Mouse (Mus musculus) hematopoietic stem cell, adult 5-6 weeks (primary cell): Measurements from ENCODE around the gene Olfr974. TPM values are rescaled to one million over a fixed set of nuclear protein-coding genes. Genes with fewer than 3 reads are reported as not detected.
"Not testable (repeated sequence)": the region's sequence is repeated elsewhere in the genome, so short reads cannot be mapped to it uniquely, and the experiment has no call there.

Experiments used
- ATAC-seq, 2 experiments: fragments of 125-278 bp in 1 of 2; replicated peaks in 1 of 2; 2 replicates each; pipeline ENCODE4 v1.8.0; 2016 to 2017; ENCODE audit warnings: inconsistent platforms in 2 of 2, mild to moderate bottlenecking in 2 of 2, moderate number of reproducible peaks in 2 of 2, low read depth in 1 of 2, moderate TSS enrichment in 1 of 2; ENCODE audit not compliant: low FRiP score in 2 of 2, poor library complexity in 2 of 2, severe bottlenecking in 2 of 2, insufficient read depth in 1 of 2, low TSS enrichment in 1 of 2
- total RNA-seq: library from RNA; stranded (forward); fragments of 172-1452, 232-1000 nt; gene quantifications from 2 replicates; pipeline ENCODE4 v1.2.3, GENCODE M21; 2017

Olfr974 gene
- not detected in 2 replicates for total RNA-seq

DNA sequence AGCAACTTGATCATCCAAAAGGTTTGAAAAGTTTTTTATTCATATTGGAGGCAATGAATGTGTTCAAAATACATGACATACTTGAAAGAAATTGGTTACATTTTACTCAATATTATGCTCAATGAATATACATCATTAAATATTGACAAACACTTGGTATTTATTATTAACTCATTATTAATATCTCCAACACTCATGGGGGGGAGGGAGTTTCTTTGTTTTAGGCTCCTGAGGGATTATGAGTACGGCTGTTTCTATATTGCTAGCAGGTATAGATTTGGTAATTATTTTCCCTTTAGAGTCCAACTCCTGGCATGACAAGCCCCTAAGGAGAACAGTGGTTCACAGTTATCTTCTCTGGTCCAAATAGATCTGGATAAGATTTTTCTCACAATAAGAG lies at the start of gene Olfr974:
Gene Olfr974 (plus strand): TSS at position 301 of the 400 bp plus-strand sequence.
- ATAC-seq = no peak

DNA sequence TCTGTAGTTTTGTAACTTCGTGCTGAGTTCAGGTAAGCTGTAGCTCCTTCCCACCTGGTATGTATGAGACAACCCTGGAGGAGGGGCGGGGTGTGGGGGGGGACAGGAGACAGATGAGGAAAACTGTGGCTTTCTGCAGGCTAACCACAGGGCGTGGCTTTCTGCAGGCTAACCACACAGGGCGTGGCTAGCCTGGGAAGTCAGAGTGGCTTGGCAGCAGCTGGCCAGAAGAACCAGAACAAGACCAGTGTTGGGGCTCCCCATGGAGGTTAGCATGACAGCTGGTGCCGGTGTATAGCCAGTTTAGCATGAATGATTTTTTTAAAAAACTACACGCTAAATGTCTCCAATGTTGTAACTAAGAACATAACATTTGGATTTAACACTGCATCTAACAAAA lies 32.2 kb upstream of the Olfr974 start:
- ATAC-seq = peak; percentile 90 to 92

DNA sequence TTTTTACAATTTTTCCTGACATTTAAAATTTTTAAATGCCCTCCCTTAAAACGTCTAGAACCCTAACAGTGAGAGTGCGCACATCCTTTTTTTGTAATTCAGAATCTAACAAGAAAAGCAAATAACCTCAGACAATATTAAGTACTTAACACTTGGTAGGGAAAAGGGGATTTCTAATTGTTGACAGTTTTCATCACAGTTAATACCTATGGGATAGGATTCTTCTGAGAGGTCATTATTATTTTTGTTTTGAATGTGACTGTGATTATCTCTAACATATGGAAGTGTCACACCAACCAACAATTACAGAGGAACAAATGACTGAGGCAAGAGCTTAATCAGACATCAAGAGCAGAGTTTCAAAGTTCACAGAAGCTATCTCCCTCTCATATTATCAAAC lies 30.3 kb upstream of the Olfr974 start, which contains the start of gene Olfr229:
Gene Olfr229 (plus strand): TSS at position 301 of the 400 bp plus-strand sequence.
- no peak for ATAC-seq

DNA sequence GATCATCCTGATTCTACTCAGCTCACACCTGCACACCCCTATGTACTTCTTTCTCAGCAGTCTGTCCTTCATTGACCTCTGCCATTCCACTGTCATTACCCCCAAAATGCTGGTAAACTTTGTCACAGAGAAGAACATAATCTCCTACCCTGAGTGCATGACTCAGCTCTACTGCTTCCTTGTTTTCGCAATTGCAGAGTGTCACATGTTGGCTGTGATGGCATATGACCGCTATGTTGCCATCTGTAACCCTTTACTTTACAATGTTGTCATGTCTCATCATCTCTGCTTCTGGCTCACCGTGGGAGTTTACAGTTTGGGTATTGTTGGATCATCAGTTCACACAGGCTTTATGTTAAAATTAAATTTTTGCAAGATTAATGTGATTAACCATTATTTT lies 27.4 kb upstream of the Olfr974 start:
- ATAC-seq = peak; percentile 55 to 77; a peak in 3 of 4 replicates

DNA sequence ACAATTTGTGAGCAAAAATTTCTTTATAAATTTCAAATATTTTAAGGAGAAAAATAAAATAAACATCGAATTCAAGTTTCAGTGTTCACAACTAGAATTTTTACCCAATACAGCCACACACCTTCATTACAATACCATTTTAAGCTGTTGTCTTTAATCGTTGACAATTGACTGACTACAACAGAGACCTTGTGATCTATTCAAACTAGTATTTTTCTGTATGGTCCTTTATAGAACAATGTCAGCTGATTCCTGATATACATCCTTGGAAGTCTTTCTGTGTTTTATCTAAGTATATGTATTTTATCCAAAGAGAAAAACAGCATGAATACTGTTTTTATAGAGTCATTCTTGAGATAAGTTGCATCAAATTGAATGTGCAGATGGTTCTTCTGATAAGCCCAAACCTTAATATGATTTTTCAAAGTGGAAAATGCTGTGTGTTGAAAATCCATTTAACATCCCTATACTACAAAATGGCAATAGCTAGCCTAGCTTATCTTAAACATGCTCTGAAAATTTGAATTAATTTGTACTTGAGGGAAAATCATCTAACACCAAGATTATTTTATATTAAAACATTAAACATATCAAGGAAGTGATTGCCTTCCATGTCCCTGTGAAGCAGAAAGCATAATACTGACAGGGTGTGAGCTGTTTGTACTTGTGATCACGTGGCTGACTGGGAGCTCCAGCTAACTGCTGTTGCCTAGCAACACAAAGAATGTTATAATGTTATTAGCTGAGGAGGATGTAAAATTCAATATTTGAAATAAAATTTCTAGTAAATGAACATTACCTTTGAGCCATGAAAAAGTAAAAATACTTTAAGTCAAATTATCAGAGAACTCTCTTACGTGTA lies 9.1 kb upstream of the Olfr974 start:
- ATAC-seq = not testable (repeated sequence)

DNA sequence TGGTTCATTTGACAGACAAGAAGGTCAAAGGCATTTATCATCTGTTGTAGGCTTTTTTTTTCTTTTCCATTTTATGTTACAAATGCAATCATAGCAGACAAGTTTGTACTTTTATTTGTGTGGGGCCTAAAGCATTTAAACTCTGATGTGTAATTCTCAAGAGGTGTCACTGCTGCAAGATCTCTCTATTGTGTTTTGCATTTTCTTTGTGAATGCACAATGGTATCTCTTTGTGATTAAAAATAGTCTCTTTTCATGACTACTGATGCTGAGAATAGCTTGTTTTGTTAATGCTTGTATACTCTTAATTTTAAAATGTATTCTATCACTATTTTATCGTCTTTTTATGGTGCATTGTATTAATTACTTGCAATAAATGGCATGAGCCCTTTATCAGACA lies 8.5 kb upstream of the Olfr974 start:
- not testable (repeated sequence) for ATAC-seq

DNA sequence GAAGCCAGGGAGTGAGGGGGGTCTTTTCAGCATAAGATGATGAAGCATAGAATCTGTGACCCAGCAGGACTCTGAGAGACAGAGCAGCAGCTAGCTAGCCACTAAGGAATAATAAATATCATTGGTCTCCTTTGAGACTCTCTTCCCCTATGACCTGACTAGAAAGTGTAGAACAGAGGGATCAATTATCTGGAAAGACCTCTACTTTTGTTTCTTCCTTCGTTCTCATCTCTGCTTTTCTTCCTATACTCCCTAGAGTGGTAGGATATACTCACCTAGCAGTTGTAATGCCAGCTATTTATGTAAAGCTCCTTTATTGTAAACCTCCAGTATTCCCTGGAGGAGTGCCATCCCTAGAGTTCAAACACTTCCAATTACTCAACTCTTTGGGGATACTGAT lies 14.6 kb downstream of the Olfr974 start, which contains the start of gene Olfr975:
Gene Olfr975 (minus strand): TSS at position 101 of the 400 bp plus-strand sequence.
- no peak for ATAC-seq

DNA sequence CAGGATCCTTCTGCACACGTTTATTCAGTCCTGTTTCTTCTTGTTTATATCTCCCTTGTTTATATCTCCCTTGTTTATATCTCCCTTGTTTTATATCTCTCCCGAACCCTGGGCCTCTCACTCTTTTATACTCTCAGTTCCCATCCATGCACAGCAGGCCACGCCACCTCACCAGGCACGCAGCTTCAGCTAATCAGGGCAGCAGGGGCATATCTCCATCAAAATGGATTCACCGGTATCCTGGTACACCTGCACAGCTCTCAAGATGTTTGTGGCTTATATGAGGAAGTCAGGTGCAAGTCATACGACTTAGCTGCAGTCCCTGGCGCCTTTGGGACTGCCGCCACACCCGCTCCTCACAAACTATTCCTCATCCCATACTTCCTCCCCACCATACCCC lies 23.7 kb downstream of the Olfr974 start, which contains the start of gene Olfr976:
Gene Olfr976 (minus strand): TSS at position 101 of the 400 bp plus-strand sequence.
- ATAC-seq = not testable (repeated sequence)

DNA sequence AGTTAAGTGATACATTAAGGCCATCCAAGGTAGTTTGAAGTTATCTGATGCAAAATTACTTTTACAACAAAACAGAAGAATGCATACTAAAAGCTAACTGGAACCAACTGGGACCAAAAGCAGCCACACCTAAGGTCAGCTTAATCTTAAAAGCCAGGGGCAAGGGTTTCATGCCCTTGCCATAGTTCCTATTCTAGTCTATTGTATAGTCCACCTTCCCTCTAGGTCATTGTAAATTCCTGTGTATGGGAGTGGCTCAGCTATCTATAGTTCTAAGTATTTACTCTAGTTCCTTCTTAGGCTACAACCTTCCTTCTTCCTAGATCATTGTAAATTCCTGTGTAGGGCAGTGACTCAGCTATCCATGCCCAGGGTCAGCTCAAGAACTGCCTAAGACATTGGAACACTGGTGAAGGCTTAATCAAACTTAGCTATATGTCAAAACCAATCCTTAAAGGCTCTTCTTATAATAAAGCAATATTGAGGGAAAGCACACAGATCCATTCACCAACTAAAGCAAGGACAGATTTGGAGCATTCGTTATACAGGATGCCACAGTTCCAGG lies 39.4 kb downstream of the Olfr974 start:
- ATAC-seq = not testable (repeated sequence)

DNA sequence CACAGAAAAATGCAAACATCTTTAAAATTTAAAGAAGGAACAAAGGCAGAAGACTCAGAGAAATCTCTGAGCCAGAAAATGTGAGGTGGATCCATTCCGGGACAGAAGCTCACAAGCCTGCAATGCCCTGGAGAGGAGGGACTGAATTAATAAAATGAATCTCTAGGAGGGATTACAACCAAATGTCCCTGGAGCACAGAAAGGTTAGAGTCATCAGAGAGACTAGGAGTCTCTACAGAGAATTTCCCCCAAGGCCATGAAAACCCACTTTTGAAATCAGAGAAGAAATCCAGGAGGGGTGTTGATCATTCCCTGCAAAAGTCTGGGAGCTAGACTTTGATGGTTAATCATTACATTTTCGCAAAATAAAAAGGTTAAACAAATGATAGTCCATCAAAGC lies 54.5 kb downstream of the Olfr974 start, which contains the start of gene Olfr978:
Gene Olfr978 (plus strand): TSS at position 301 of the 400 bp plus-strand sequence.
- ATAC-seq = no peak

Other genes starting within 250 kb of the Olfr974 start
- gene Olfr149, start 230.4 kb upstream of the Olfr974 start, total RNA-seq = not detected in 2 replicates
- gene Olfr965, start 226.1 kb upstream of the Olfr974 start, total RNA-seq = not detected in 2 replicates
- not detected in 2 replicates for gene Olfr150, start 206.5 kb upstream of the Olfr974 start, total RNA-seq
- not detected in 2 replicates for gene Olfr967, start 191.3 kb upstream of the Olfr974 start, total RNA-seq
- gene Olfr968, start 154.2 kb upstream of the Olfr974 start, total RNA-seq = not detected in 2 replicates
- gene Olfr969, start 146.6 kb upstream of the Olfr974 start, total RNA-seq = not detected in 2 replicates
- gene Olfr970, start 128.6 kb upstream of the Olfr974 start, total RNA-seq = not detected in 2 replicates
- gene Olfr971, start 100.6 kb upstream of the Olfr974 start, total RNA-seq = not detected in 2 replicates
- not detected in 2 replicates for gene Olfr972, start 71.1 kb upstream of the Olfr974 start, total RNA-seq
- gene Olfr229, start 30.2 kb upstream of the Olfr974 start, total RNA-seq = not detected in 2 replicates
- gene Olfr975, start 14.5 kb downstream of the Olfr974 start, total RNA-seq = not detected in 2 replicates
- gene Olfr976, start 23.6 kb downstream of the Olfr974 start, total RNA-seq = not detected in 2 replicates
- not detected in 2 replicates for gene Olfr978, start 54.6 kb downstream of the Olfr974 start, total RNA-seq
- not detected in 2 replicates for gene Olfr979, start 66.0 kb downstream of the Olfr974 start, total RNA-seq
- not detected in 2 replicates for gene Olfr980, start 72.1 kb downstream of the Olfr974 start, total RNA-seq
- not detected in 2 replicates for gene Olfr981, start 84.0 kb downstream of the Olfr974 start, total RNA-seq
- not detected in 2 replicates for gene Olfr982, start 136.3 kb downstream of the Olfr974 start, total RNA-seq
- gene Olfr983, start 156.1 kb downstream of the Olfr974 start, total RNA-seq = not detected in 2 replicates
- gene Olfr984, start 176.7 kb downstream of the Olfr974 start, total RNA-seq = not detected in 2 replicates
- gene Olfr985, start 192.7 kb downstream of the Olfr974 start, total RNA-seq = not detected in 2 replicates
- not detected in 2 replicates for gene Tmem225, start 210.6 kb downstream of the Olfr974 start, total RNA-seq
- gene Olfr986, start 243.4 kb downstream of the Olfr974 start, total RNA-seq = not detected in 2 replicates